Mouse (Mus musculus): ENCODE data around the gene Nsun5.

DNA sequence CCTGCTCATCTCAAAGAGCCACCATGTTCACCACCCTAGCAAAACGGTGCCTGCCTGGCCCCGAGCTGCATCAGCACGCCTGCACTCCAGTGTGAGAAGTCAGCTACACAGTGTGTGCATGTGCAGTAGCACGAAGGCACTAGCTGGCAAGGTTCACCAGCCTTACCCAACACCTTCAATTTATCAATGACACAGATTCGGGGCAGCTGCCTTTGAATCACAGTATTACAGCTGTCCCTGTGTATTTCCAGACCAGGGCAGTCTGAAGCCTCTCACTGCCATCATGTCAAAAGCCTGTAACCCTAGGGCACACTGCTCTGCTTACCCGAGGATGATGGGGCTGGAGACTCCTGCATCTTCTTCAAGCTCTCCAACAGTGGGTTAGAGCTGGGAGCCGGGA is 13.0 kb downstream of the Nsun5 start:
- TF ChIP-seq POLR2A (IDR thresholded peaks at IDR 0.05; ENCODE audit: low read depth, low read length) (no peak), CTCF (IDR thresholded peaks at IDR 0.05; ENCODE audit: extremely low read depth, insufficient read length, insufficient replicate concordance, low read depth, low read length) (no peak)

All from small intestine, adult 2 months (tissue).